Mouse (Mus musculus): ENCODE measurements around the gene Rbm26. TPM values are rescaled to one million over a fixed set of nuclear protein-coding genes. Genes with fewer than 3 reads are reported as not detected.

The Rbm26 gene
- 145 TPM for polyA plus RNA-seq (2014; fragmentation: Illumina TruSeq; extraction: RNeasy Lipid Tissue Mini Kit (QIAGEN cat#74804))

GRCm38 (mm10) chr14:105177238-105177693 is at the start of gene Rbm26:
TSS of gene Rbm26 (minus strand) at chr14:105177327.

Other genes starting within 250 kb of the Rbm26 start
- gene Ndfip2, start 81.2 kb upstream of the Rbm26 start, polyA plus RNA-seq (2014; fragmentation: Illumina TruSeq; extraction: RNeasy Lipid Tissue Mini Kit (QIAGEN cat#74804)): 64.9 TPM